Mouse (Mus musculus): ENCODE data around the gene Snrpb.

Snrpb gene

DNA sequence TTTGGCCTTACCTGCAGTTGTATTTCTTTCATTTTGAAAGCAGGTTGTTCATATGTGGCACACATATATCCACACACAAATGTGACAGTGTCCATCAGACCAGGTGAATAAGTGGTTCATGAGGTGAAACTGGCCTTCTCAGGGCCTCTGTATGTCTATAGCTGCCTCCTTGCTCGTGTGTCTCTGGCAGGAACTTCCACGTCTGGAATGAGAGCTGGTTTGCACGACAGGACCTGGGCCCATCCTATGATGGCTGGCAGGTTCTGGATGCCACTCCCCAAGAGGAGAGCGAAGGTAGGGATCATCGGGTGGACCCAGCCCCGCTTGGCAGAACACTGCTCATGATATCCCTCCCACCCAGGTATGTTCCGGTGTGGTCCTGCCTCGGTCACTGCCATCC, 36.2 kb downstream of the Snrpb start:
- no peak for DNase-seq (ENCODE audit: low spot score in 2 of 2)

DNA sequence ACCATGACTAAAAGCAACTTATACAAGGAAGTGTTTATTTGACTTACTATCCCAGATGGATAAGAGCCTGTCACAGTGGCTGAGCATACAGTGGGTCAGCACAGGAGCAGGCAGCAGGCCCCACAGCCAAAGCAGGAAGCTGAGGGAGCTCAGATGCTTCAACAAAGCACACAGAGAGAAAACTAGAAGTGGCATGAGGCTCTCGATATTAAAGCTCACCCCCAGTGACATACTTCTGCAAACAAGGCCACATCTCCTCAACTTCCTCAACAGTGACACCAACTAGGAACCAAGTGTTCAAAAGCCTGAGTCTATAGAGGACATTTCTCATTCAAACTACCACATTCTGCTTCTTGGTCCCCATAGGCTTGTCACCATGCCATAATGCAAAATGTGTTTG, 49.5 kb downstream of the Snrpb start:
- DNase-seq (ENCODE audit: low spot score in 2 of 2) = no peak

DNA sequence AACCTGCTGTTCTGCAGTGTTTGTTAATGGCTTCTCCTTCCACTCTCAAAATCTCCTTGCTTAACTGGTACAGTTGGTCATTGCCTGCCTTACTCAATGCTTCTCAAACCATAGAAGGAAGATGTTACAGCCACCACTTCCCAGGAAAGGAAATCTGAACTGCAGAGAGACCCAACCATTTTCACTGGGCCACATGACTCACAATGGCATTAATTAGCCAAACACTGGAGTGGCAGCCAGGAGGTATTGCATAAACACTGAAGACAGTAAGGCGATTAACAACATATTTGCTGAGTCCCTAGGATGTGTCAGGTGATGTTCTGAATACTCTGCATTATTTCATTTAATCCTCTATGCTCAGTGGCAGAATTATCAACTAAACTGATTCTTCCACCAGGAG, 53.1 kb downstream of the Snrpb start:
- DNase-seq (ENCODE audit: low spot score in 2 of 2) = no peak

DNA sequence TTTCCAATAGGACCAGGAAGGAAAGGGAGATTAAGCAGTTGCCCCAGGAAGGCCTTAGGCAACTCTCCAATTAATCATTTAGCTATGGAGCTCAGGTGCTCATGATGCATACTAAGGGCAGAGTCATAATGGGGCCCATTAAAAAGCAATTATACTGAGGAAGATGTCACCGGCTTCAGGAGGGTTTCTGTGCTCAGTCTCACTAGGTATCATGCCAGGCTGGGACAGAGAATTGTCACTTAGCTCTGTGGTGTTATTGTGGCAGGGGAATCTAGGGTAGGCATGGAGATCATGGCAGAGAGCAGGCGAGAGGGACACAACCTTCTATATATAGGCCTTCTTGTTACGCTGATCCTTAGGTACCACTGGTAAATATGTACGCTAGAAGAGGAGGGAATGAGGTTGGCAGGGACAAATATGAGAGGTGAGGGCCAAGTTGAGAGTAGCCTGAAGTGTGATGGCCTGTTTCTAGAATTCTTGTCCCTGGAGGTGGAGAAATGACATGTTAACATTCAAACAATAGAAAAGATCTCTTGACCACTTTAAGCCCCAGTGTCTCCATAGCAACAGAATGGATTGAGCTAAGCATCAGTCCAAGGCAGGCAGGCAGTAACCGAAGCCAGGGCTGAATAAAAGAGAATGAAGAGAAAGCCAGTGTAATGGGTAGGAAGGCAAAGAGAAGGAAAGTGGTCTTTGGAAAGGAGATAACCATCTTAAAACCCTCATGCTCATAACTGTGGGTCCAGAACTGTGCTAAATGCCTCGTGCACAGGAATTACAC, 53.7 kb downstream of the Snrpb start:
- no peak for DNase-seq (ENCODE audit: low spot score in 2 of 2)
